Mouse (Mus musculus) hindbrain, postnatal 0 days (tissue): Measurements from ENCODE around the gene Gm28230. TPM values are rescaled to one million over a fixed set of nuclear protein-coding genes. Genes with fewer than 3 reads are reported as not detected.
A peak's percentile ranks its signal among the peaks of the same experiment; 100 is the strongest.

Experiments
- ATAC-seq: fragments of 200-750 bp; cut with Nextera tagmentation; 2 replicates; pipeline ENCODE4 v1.8.0; 2017; ENCODE audit warnings: mild to moderate bottlenecking, moderate TSS enrichment, moderate library complexity
- DNase-seq: peaks from one replicate; pipeline ENCODE4 v3.0.0-alpha.2; 2015; ENCODE audit warnings: low spot score
- H3K27ac ChIP-seq: fragments of 300-500 bp; sonication (generic); 2 replicates; pipeline ENCODE4 v1.5.1; 2014; ENCODE audit warnings: mild to moderate bottlenecking
- H3K27me3 ChIP-seq: fragments of 300-500 bp; sonication (generic); 2 replicates; pipeline ENCODE4 v1.6.1; 2014; ENCODE audit warnings: low read length, mixed read lengths; ENCODE audit not compliant: insufficient read depth
- H3K36me3 ChIP-seq: fragments of 300-500 bp; sonication (generic); 2 replicates; pipeline ENCODE4 v1.6.1; 2014; ENCODE audit warnings: low read length, mixed read lengths; ENCODE audit not compliant: insufficient read depth
- H3K4me1 ChIP-seq: fragments of 300-500 bp; sonication (generic); 2 replicates; pipeline ENCODE4 v1.6.1; 2014; ENCODE audit warnings: antibody characterized with exemption, low read length, mixed read lengths; ENCODE audit not compliant: insufficient read depth
- H3K4me2 ChIP-seq: fragments of 300-500 bp; sonication (generic); 2 replicates; pipeline ENCODE4 v1.6.1; 2014; ENCODE audit warnings: low read depth, mild to moderate bottlenecking, low read length, moderate library complexity, mixed read lengths
- H3K4me3 ChIP-seq: fragments of 300-500 bp; sonication (generic); 2 replicates; pipeline ENCODE4 v1.5.1; 2014; ENCODE audit warnings: low read length
- H3K9ac ChIP-seq: fragments of 300-500 bp; sonication (generic); replicated peaks from 2 replicates; pipeline ENCODE4 v1.6.1; 2014; ENCODE audit warnings: mild to moderate bottlenecking, low read length, moderate library complexity, mixed read lengths
- H3K9me3 ChIP-seq: fragments of 300-500 bp; sonication (generic); 2 replicates; pipeline ENCODE4 v1.6.1; 2016; ENCODE audit warnings: low read length, mixed read lengths
- CTCF ChIP-seq: IDR thresholded peaks from 2 replicates; pipeline ENCODE4 v1.5.1; 2016; ENCODE audit warnings: antibody characterized with exemption, control low read depth, low read depth
- WGBS: fragments of 180-500 bp; shearing (Covaris S2); extraction: QIAGEN DNeasy Blood & Tissue Kit; methylation state at CpG from one replicate; pipeline ENCODE4 v1.1.7; 2014; 5-methylcytosine and 5-hydroxymethylcytosine counted together
- polyA plus RNA-seq: library from polyadenylated mRNA; unstranded; fragments of >200 nt; fragmentation: Nextera tagmentation; extraction: Ambion mirVana; gene quantifications from 2 replicates; pipeline ENCODE4 v1.2.1, GENCODE M21; 2015
- total RNA-seq: library from RNA; depleted of rRNA; stranded (reverse); fragments of >200 nt; gene quantifications from 2 replicates; pipeline ENCODE4 v1.2.3, GENCODE M21; 2014

Gene Gm28230
- total and polyA plus RNA-seq, 2 experiments from 2014 or later, result 0.70 to 3.5 TPM

DNA sequence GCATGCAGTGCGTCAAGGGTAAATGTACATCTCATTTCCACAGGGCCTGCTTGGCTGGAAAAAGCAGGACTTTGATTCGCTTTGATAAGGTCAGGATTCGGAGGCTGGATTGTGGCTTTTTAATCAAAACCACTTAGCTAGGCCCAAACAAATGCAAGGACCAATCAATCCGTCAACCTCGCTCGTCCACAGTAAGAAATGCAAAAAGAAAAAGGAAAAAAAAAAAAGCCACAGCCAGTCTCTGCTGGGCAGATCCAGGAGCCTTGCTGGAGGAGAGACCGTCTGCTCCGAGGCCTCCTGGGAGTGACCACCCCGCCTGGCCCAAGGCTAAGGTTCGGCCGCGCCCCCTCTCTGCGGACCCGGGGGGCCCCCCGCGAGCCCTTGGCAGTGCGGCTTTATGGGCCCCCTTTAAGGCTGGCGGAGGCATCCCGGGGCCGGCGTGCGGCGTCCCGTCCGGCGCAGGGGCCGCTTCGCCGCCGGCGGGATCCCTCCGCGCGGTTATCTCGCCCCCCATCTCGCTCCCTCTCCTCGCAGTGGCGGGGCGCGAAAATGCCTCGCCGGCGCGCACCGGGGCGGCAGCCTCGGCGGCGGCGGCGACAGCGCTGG lies 22.0 kb upstream of the Gm28230 start, which contains the start of gene Hoxd8:
Hoxd8 (plus strand) TSS at position 223 of the 606 bp plus-strand sequence.
- H3K4me2 ChIP-seq, result peak within 1 kb of the TSS; percentile 48
- WGBS, result 2% methylated on average over 32 of the region's 52 CpGs
- ATAC-seq (no peak; the same call in 1 of the 2 replicates), DNase-seq (no peak)
- no peaks in the 10 kb centered on the region for H3K9me3 ChIP-seq
- H3K9ac ChIP-seq, result no peak within 1 kb of the TSS
- H3K36me3 ChIP-seq, result no peaks in the 10 kb centered on the region
- TF ChIP-seq CTCF, result no peak
- peak within 1 kb of the TSS; percentile 26 for H3K4me3 ChIP-seq
- peaks cover 92% of the 10 kb centered on the region for H3K27me3 ChIP-seq
- no peaks in the 10 kb centered on the region for H3K4me1 ChIP-seq
- H3K27ac ChIP-seq, result no peak within 1 kb of the TSS

DNA sequence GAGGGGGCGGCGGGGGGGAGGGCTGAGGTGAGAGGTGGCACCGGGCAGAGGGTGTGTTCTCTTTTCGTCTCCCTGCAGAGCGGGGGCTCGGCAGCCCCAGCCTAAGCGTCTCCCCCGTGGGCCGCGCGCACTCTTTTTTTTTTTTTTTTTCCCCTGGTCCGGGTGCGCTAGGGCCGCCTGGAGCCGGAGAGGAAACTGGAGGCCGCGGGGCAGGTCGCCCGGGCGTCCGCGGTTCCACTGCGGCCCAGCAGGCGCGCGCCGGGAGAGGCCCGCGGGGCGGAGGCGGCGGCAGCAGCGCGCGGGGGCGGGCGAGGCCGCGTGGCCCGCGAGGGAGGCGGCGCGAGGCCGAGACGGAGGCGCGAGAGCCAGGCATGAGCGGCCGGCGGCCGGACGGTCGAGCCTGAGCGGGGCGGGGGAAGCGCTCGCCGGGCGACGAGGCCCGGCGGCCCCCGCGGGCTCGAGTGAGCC lies 21.5 kb upstream of the Gm28230 start:
- Histone ChIP-seq H3K27ac (no peak overlapping the region), H3K27me3 (peaks cover 92% of the 10 kb centered on the region), H3K4me2 (peak overlapping the region; percentile 48), H3K36me3 (no peaks in the 10 kb centered on the region), H3K9me3 (no peaks in the 10 kb centered on the region), H3K4me3 (peak overlapping the region; percentile 26), H3K9ac (no peak overlapping the region), H3K4me1 (no peaks in the 10 kb centered on the region)
- ATAC-seq, result peak; percentile 28; the same call in 1 of the 2 replicates
- 6% methylated on average over 24 of the region's 66 CpGs for WGBS
- DNase-seq, result no peak
- no peak for TF ChIP-seq CTCF

DNA sequence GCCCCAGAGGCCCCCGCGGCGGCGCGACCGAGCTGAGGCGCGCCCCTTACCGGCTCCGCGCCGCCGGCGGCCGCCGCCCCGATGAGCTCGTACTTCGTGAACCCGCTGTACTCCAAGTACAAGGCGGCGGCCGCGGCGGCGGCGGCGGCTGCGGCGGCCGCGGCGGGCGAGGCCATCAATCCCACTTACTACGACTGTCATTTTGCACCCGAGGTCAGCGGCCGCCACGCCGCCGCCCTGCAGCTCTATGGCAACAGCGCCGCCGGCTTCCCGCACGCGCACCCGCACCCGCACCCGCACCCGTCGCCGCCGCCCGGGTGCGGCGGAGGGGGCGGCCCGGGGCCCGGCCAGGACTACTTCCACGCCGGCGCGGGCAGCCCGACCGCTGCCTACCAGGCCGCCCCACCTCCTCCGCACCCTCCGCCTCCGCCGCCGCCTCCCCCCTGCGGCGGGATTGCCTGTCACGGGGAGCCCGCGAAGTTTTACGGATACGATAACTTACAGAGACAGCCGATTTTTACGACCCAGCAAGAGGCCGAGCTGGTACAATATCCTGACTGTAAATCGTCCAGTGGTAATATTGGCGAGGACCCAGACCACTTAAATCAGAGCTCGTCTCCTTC lies 20.9 kb upstream of the Gm28230 start:
- ATAC-seq (peak; percentile 35; the same call in 1 of the 2 replicates), DNase-seq (no peak)
- H3K36me3 ChIP-seq, result no peaks in the 10 kb centered on the region
- no peak overlapping the region for H3K9ac ChIP-seq
- peaks cover 92% of the 10 kb centered on the region for H3K27me3 ChIP-seq
- no peaks in the 10 kb centered on the region for H3K9me3 ChIP-seq
- peak overlapping the region; percentile 48 for H3K4me2 ChIP-seq
- TF ChIP-seq CTCF, result no peak
- H3K4me1 ChIP-seq, result no peaks in the 10 kb centered on the region
- 2% methylated on average over 57 of the region's 85 CpGs for WGBS
- peak overlapping the region; percentile 26 for H3K4me3 ChIP-seq
- H3K27ac ChIP-seq, result no peak overlapping the region

DNA sequence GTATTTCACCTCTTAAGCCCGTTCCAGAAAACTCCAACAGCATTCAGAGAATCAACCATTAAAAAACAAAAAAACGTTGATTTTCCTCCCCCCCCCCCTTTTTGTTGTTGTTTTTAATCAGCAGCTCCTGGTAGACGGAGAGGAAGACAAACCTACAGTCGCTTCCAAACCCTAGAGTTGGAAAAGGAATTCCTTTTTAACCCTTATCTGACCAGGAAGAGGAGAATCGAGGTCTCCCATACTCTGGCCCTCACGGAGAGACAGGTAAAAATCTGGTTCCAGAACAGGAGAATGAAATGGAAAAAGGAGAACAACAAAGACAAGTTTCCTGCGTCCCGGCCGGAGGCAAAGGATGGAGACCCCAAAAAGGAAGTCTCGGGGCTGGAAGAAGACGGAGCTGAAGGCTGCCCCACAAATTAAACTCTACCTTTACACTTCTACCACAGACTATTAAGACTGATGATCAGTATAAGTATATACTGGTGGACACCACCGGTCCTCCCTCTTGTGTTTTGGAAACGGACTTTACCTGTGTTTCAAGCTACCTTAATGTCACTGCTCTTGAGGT lies 20.1 kb upstream of the Gm28230 start:
- Histone ChIP-seq H3K4me3 (no peak overlapping the region), H3K9ac (no peak overlapping the region), H3K4me1 (no peaks in the 10 kb centered on the region), H3K27me3 (peaks cover 86% of the 10 kb centered on the region), H3K36me3 (no peaks in the 10 kb centered on the region), H3K27ac (no peak overlapping the region), H3K9me3 (no peaks in the 10 kb centered on the region), H3K4me2 (no peak overlapping the region)
- DNase-seq (no peak), ATAC-seq (no peak)
- 3% methylated on average over 13 of the region's 13 CpGs for WGBS
- TF ChIP-seq CTCF, result no peak

DNA sequence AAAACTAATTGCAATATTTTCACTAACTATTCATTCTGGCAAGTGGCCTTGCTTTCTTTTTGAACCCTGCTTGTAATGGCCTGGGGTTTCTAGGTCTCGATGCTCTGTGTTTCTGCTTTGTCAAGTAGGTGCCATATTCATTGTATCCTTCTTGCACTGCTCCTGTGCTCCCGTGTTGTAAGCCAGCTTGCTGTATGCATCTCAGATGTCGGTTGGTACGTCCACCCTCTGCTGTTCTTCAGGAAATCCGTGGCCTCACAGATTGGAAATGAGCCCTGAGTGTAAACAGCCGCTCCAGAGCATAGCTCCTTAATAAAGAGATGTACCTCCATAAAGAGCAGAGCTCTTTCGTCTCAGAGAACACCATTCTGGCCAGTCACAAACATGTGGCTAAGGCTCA lies 18.9 kb upstream of the Gm28230 start:
- DNase-seq, result no peak
- H3K4me2 ChIP-seq, result no peak overlapping the region
- H3K4me1 ChIP-seq, result no peaks in the 10 kb centered on the region
- TF ChIP-seq CTCF, result no peak
- no peaks in the 10 kb centered on the region for H3K36me3 ChIP-seq
- no peak overlapping the region for H3K27ac ChIP-seq
- peaks cover 91% of the 10 kb centered on the region for H3K27me3 ChIP-seq
- H3K9ac ChIP-seq, result no peak overlapping the region
- ATAC-seq, result no peak
- whole genome bisulfite sequencing, result 8% methylated on average over 7 of the region's 7 CpGs
- H3K4me3 ChIP-seq, result no peak overlapping the region
- no peaks in the 10 kb centered on the region for H3K9me3 ChIP-seq

DNA sequence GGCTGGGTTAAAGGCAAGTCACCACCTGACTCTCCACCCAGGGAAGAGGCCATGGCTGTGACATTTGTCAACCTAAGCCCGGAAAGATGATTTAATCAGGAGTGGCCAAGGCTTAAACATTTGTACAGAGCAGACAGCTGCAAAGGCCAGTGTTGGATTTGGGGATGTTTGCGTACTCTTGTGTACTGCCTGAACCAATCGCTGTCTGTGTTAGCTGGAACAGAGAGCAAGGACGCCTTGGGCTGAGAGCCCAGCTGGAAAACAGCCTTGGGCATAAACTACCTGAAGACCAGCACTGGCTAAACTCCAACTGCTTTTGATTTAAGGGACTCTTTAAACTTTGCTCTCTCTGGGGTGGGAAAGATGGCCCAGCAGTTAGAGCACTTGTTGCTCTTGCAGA lies 17.9 kb upstream of the Gm28230 start:
- no peak overlapping the region for H3K4me3 ChIP-seq
- TF ChIP-seq CTCF, result no peak
- H3K4me1 ChIP-seq, result no peaks in the 10 kb centered on the region
- H3K9me3 ChIP-seq, result no peaks in the 10 kb centered on the region
- no peak overlapping the region for H3K27ac ChIP-seq
- no peak overlapping the region for H3K9ac ChIP-seq
- no peak overlapping the region for H3K4me2 ChIP-seq
- WGBS, result 4% methylated on average over 4 of the region's 4 CpGs
- H3K27me3 ChIP-seq, result peaks cover 90% of the 10 kb centered on the region
- DNase-seq, result no peak
- ATAC-seq, result no peak
- H3K36me3 ChIP-seq, result no peaks in the 10 kb centered on the region
